Mouse (Mus musculus) layer of hippocampus, postnatal 36 days (tissue): ENCODE measurements around the gene Nin. TPM values are rescaled to one million over a fixed set of nuclear protein-coding genes. Genes with fewer than 3 reads are reported as not detected.

Experiments used
- DNase-seq, 2 experiments: peaks; one replicate each; pipeline ENCODE4 v3.0.0; 2022
- total RNA-seq, 2 experiments: library from RNA; stranded (reverse); gene quantifications; 2 replicates each; pipeline ENCODE4 v1.2.3; 2021

Gene Nin
- total RNA-seq, 2 experiments from 2014 or later: 69.8 to 72.7 TPM

DNA sequence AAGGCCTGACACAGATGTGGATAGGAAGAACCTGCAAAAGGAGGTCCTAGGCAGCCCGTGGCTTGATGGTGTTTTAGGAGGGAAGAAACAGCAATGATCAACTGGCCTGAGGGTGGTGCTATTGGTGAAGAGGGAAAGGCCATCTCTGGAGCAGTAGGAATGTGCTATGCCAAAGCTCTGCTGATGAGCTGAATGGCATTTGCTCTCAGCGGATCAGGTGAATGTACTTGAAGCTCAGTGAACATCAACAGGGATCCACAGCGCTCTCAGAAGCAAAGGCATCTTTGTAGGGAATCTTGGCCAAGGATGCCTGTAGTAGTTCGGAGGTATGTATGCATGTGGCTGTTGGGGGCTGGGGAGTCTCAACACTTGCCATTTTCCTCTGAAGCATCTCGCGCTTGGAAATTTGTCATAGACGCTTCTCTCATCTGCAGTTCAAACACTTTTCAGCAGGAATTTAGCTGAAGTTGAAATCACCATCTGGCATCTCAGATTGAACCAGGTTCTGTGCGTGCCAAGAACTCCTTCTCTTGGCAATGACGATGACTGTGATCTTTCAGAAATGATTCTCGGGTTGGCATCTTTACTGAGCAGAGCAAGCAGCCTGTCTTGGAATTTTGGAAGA lies 5.3 kb upstream of the Nin start:
- peak; percentile 48 to 56 for DNase-seq

DNA sequence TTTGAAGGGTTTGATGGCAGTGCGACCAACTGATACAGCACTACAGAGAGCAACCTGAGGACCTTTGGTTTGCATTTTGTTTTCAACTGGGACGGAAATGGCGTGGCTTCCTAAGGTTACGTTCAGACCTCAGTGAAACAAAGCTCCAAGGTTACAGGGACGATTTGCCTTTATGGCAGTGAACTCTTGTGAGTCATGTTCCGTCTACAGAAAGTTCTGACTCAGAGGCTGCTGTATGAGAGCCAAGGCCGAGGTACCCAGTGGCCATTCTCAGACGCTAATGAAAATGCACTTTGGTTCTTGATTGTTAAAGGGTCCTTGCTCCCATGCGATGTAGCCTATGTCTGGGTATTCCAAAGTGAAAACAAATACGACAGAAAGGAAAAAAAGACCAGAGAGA lies 3.6 kb upstream of the Nin start:
- no peak for DNase-seq

DNA sequence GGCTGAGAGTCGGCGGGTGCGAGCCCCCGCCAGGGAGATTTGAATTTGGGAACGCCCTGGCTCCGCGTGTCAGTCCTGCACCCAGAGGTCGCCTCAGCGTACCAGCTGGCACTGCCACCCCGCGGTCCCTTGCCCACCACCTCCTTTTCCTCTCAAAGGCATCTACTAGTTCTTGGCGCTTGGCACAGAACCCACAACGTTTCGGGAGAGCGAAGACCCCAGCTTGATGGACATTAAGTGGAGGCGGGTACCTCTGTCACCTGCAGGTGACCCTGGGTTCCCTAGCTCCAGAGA lies 1.5 kb downstream of the Nin start:
- no peak for DNase-seq

DNA sequence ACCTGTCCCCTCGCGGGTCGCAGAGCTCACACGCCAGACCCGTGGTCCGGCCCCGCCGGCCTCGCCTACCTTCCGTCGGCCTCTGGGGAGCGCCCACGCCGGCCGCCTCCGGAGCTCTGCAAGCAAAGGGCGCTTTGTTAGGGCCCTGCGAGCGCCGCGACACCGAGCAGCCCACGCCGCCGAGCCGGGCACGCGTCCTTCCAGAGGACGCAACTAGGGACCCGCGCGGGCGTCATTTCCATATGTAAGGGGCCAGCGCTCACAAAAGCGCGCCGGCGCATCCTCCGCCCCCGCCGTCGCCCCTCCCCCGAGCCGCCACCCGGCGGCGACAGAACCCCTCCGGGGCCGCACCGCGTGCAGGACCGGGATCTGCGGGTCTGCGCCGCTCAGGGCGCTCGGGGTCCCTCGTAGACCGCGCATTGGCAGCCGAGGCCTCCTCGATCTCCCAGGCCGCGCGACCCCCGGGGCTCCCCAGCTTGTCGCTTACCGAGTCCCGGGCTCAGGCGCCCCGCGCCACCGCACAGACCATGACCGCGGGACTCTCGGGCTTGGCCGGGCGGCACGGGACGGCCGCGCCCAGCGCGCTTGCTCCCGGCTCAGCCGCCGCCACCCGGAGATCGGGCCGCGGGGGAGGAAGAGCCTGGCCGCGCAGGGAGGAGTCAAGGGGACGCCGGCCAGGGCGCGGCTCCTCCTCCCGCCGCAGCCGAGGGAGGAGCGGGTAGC lies 2.0 kb downstream of the Nin start:
- DNase-seq: peak; percentile 64 to 69

DNA sequence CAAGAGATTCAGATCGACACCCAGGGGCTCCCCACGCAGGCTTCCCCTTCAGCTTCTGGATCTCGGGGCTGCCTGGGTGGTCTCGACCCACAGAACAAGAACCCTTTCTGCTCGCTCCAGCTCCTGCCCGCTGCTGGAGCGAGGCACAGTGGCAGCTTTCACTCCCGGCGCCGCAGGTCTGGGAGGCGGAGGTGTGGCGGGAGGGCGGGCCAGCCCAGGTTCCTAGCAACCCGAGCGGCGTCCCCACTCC lies 2.5 kb downstream of the Nin start:
- DNase-seq: peak; percentile 20 to 37

DNA sequence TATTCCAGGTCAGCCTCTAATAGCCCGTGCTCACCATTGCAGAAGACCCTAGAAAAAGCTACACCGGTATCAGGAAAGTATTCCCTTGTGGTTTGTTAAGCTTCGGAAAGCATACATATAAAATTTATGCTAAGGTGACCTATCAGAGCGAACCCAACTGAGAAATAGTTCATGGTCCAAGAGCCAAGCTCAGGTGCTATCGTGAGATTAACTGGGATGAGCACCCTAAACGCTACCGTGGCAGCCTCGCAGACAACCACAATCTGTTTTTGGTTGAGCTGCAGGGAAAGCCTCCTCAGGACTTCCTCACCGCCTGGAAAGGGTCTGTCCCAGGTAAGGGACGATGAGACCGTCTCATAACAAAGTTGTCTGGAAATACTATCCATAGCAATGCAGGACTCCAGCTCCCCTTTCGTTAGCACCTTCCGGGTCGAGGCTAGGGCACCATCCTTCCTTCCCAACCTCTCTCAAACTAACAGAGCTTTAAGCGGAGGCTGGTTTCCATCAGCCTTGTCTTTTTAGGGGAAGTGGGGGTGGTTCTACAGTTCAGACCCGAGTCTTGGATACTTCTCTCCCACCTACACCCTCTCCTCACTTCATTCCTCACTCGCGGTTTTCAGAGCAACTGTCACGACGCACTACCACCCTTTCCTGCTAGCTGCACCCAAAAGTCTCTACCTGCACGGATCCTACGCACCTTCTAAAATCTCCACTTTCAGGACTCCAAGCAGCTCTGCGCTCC lies 3.0 kb downstream of the Nin start:
- DNase-seq: peak; percentile 22 to 24

DNA sequence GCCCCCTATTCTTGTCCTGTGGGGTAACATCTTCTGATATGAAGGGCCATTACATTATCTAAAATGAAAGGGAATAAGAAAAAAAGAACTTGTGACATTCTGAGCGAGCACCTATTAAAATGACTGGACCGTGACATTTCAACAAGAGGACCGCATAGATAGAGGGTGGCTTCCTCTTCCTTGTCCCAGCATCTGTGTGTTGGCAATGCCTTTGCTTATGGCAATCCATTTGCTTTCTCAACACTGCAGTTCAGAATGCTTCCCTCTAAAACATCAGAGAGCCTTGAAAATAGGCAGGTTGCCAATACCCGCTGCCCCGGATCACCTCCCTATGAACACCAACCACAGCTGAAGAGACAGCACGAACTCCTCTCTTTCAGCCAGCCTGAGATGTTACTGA lies 3.6 kb downstream of the Nin start:
- no peak for DNase-seq

DNA sequence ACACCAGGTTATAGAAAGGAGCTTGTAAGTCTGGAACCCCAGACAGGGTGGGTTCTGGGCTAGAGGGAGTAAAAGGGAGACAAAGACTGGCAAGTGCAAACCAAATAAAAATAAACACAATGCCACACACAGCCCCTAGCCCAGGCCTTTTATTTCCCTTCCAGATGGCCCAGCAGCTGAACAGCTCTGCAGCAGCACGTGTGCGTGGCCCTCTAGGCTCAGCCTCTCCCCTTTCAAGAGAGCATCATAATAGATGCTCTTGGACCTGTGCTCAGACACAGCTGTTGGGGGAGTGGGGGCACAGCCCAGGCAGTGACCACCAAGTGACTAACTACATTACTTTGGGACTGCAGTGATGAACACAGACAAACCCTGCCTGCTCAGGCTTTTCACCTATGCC lies 5.4 kb downstream of the Nin start:
- no peak for DNase-seq

DNA sequence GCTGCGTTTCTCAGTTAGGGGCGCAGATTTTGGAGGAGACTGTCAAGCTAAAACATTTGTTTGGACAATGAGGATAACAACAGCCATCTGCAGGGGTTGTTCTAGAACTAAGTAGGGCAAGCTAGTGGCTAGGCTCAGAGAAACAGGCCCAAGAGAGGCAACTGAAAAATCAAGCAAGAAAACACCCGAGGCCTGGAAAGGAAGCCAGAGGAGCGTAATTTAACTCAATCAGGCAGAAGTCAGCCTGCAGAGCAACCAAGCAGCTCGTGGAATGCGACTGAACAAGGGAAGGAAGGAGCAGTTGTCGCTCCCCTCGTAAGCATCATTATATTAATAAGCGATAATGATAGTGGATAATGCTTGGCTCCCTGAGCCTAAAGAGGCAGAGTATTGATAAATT lies 7.0 kb downstream of the Nin start:
- DNase-seq: no peak

DNA sequence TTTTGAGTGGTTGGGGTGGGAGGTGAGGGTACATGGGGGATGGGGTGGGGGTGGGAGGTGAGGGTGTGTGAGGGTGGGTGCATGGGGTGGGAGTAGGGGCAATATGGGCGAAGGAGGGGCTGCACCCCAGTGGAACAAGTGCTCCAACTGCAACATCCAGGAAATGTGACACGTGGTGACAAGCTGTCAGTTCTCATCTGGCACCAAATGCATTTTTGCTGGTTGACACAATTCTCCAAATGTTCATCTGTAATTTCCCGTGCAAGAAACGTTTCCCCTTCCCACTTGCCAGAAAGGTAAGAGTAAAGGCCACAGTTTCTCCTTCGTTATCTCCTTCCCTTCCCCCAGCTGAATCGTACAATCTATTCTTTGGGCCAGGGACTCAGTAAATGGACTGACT lies 7.6 kb downstream of the Nin start:
- DNase-seq: peak in 1 of 2 experiments; percentile 27

DNA sequence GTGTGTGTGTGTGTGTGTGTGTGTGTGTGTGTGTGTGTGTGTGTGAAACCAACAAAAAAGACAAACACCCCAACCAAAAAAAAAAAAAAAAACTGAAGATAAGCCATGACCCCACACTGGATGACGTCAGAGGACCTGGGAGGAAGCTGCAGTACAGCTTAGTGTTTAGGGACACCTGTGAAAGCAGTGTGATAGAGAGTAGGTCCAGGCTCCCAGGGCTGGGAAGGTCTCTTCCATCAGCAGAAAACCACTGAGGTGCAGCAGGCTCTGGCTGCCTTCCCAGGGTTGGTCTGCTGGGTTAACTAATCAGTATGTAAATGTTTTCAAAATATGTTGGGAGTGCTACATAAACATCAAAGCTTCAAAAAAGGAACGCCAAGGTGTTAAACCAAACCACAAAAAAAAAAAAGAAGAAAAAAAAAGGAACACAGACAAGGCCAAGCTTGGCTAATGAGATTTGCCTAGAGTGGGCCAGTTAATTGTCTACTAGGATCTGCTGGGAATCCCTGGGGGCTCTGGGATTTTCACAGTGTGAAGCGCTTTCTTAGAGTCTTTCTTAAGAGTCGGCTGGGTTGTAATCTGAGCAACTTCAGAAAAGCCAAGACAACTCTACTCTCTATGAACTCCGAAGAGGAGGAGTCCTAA lies 8.6 kb downstream of the Nin start:
- no peak for DNase-seq

DNA sequence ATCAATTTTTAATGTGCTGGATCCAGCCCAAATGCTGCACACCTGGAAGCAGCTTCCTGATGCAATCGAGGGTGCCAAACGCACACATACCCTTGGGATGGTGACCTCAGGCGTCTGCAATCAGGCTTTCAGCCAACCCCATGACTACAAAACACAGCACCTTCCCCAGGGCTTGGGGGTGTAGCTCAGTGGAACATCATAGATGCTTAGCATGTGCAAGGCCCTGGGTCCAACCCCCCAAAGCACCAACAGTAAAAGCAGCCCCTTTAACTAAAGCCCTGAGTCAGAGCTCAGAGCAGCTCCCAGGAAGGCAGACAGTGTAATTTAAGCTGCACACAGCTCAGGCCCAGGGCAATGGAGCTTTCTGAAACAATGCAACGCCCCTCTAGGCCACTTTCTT lies 9.3 kb downstream of the Nin start:
- DNase-seq: no peak

DNA sequence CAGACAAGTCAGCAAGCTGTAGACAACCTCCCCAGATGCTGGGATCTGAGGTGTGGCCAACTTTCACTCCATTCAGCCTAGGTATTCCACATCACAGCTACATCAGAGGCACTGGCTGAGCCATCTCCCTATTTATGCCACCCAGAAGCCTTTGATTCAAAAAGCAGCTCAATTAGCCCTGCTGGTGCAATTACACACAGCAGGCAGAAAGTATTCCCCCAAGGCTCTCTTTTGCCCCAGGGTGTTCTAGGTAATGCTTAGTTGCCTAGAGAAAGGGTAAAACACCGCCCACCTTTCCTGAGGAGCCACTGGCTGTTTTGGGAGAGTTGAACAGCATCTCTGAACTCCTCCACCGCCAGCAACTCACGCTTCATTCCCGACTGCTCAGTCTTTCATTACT lies 10.3 kb downstream of the Nin start:
- DNase-seq: no peak

DNA sequence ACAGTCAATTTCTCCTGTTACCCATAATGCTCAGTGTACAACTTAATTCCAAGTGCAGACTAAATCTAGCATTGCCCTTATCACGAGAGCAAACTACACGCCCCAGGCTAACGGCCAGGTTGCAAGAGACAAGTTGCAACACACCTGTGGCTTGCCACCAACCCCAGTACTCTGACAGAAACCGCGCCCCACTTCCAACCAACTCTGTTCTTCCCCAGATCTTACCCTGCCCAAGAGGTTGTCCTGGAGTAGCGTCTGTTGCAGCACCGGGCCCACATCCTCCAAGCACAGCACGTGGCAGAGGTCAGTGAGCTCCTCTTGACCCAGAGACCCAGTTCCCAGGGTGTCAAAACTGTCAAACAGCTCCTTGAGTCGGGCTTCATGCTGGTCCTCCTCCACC lies 11.1 kb downstream of the Nin start:
- no peak for DNase-seq

DNA sequence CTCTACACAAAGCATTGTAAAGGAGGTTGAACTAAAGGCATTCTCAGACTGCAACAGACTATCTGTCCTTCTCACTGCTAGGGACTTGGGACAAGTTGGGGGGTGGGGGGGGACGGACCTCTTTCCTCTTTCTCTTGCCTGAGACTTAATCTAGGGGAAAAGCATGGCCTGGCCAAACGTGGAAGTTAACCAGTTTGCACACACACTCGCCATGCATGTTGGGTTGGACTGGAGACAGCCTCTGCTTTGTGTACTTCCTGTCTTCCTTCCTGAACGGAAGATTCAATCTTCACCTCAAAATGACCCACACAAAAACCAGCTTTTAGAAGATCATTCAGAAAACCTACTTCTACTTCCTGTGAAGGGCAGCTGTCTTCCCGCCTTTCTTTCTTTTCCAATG lies 11.7 kb downstream of the Nin start:
- no peak for DNase-seq

DNA sequence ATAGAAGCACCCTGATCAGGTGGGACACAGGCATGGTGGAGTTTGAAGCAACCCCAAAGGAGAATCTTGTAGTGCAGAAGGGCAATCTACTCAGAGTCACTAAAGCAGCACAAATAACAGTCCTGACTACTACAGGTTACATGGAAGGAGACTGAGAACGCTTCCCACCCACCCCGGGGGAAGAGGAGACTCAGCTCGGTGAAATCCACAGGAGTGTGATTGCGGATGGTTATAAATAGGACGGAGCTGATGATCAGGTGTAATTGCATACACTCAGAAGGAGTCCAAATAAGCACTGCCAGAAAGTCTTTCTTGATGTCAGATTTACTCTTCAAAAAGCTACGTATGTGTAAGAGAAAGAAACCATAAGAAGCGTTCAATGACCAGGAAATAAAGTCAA lies 15.6 kb downstream of the Nin start:
- no peak for DNase-seq

DNA sequence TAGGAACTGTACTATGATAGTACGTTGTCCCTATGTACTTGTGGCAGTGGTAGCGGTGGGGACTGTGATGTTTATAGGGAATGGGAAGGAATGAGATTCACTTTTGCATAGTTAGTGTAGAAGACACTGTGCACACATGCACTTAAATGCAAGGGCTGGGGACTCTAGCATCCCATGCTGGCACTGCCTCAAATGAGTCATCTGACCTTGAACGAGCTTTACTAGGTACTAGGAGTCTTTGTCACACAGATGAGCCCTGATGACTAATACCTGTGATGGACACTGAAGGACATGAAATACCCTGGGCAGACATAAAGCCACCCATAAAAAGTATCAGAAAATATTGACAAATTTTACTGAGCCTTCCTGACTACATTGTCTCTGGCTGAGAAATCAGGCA lies 16.2 kb downstream of the Nin start:
- no peak for DNase-seq

DNA sequence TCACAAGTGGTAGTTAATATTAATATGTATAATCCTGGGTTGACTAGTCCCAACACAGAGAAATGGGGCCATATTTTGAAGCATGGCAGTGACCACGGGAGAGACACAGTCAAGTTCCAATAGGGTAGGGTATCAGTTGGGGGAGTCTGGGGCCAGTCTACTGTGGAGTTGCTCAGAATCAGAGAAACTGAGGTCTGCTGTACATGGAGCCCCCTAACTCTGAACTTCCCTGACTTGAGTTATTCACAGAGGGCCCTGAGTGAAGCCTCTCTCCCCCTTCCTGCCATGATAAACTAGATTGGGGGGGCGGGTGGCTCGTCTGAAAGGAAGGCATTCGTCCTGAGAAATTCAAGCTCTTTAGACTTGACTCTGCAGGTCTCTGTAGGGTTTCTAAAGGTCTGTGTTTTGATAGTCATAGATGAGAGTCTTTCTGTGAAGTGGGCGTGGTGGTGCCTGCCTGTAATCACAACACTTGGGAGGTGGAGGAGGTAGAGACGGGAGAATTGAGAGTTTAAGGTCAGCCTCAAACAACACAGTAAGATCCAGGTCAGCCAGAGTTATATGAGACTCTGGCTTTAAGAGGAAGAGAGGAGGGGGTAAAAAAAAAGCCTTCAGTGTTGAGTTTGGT lies 20.1 kb downstream of the Nin start:
- no peak for DNase-seq

DNA sequence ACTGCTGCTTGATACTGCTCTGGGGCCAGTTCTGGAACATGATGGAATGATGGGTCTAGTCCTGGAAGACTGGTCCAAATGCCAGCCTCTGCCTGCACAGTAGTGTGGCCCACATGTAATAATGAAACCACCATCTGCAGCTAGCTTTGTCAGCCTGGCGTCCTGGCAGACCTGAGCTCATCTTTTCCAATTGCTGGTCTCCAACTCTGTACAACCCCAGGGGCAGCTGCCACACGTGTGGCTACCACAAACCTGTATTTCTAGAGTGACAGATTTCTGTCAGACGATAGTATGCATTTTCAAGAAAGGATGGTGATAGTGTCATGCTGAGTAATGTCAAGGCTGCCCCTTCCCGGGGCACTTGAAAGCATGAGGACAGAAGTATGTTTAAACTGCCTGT lies 25.2 kb downstream of the Nin start:
- DNase-seq: no peak

DNA sequence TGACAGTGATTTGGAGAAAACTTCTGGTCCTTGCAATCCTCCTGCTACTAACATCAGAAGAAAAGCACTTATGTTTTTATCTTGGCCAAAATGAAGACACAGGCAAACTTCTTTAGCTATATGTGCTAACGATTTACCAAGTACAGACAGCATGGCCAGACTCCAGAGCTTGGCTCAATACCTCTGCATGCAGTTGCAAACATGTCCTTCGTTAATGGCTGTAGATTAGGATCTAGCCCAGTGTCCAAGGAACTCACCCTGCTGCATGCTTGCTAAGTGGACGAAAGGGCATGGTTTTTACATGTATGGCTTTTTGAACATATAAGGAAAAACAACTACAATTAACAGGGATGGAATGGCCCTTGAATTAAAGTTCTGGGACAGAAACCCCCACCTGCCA lies 28.2 kb downstream of the Nin start:
- DNase-seq: no peak

DNA sequence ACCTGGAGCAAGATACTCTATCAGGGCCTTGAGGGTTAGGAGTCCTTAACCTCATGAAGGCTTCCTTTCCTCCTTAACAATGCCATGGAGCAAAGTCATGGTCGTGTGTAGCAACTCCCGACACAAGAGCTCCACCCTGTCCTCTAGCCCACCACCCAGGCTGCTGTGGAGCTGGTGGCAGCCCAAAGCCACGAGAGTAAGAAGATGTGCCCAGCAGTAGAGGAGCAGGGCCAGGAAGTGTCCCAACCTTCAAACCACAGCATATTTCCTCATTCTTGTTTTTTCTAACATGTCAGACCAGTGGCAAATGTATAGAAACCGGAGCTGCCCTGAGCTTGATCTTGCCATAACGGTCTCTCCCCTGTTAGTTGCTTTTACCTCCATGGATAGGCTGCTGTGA lies 29.3 kb downstream of the Nin start:
- no peak for DNase-seq

DNA sequence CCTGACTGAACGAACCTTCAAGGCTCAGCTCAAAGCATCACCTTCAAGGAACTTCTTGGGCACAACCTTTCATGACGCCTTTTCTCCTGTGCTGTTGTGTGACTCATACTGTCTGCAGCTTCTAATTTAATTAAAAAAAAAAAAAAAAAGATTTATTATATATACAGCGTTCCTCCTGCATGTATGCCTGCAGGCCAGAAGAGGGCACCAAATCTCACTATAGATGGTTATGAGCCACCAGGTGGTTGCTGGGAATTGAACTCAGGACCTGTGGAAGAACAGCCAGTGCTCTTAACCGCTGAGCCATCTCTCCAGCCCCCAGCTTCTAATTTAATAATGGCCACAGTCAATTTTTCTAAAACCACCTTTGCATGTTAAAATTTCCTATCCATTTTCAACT lies 29.8 kb downstream of the Nin start:
- DNase-seq: no peak

DNA sequence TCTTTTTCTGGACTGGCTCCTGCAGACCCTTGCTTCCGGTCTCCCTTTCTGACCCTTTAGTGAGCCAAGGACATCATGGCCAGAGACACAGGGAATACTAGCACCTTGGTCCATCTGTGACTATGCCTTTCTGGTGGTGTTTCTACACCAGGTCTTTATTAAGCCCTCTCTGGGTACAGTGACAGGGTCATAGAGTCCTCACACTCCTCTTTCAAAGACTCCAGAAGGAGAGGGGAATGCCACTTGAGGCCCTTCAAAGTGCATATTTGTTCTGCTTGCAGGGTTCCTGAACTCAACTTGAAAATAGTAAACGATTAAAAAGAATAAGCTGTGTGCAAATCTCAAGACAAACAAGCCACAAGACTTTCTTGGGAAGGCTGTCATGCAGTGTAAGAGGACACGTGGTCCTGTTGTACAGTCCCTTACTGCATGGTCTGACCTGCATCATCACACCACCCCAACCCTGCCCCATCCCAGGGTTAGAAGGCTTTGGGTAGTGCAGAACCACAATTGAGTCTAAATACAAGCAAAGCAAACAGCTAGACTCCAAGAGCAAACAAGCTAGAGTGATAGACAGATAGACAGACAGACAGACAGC lies 30.5 kb downstream of the Nin start:
- DNase-seq: no peak
